Mouse (Mus musculus) hindbrain, embryonic 11.5 days (tissue): ENCODE measurements around the gene Gpd2. TPM values are rescaled to one million over a fixed set of nuclear protein-coding genes. Genes with fewer than 3 reads are reported as not detected.

Experiments used
- ATAC-seq: fragments of 200-750 bp; cut with Nextera tagmentation; 2 replicates; pipeline ENCODE4 v1.8.0; 2017; ENCODE audit warnings: mild to moderate bottlenecking, moderate TSS enrichment, moderate library complexity; ENCODE audit not compliant: low FRiP score
- DNase-seq: peaks from one replicate; pipeline ENCODE4 v3.0.0-alpha.2; 2015; ENCODE audit warnings: low spot score
- H3K27ac ChIP-seq: fragments of 300-500 bp; sonication (generic); 2 replicates; pipeline ENCODE4 v1.5.1; 2014; ENCODE audit warnings: mild to moderate bottlenecking, low read depth, low read length
- H3K27me3 ChIP-seq: fragments of 300-500 bp; sonication (generic); 2 replicates; pipeline ENCODE4 v1.6.1; 2014; ENCODE audit warnings: mild to moderate bottlenecking, low read length, moderate library complexity, mixed read lengths; ENCODE audit not compliant: control insufficient read depth, insufficient read depth
- H3K36me3 ChIP-seq: fragments of 300-500 bp; sonication (generic); 2 replicates; pipeline ENCODE4 v1.6.1; 2014; ENCODE audit warnings: mild to moderate bottlenecking, low read length, moderate library complexity, mixed read lengths; ENCODE audit not compliant: control insufficient read depth, insufficient read depth
- H3K4me1 ChIP-seq: fragments of 300-500 bp; sonication (generic); replicated peaks from 2 replicates; pipeline ENCODE4 v1.6.1; 2014; ENCODE audit warnings: low read length, mixed read lengths; ENCODE audit not compliant: control insufficient read depth, insufficient read depth
- H3K4me2 ChIP-seq: fragments of 300-500 bp; sonication (generic); replicated peaks from 2 replicates; pipeline ENCODE4 v1.6.1; 2014; ENCODE audit warnings: mild to moderate bottlenecking, low read depth, low read length
- H3K4me3 ChIP-seq: fragments of 300-500 bp; sonication (generic); 2 replicates; pipeline ENCODE4 v1.5.1; 2014; ENCODE audit warnings: low read depth, low read length
- H3K9ac ChIP-seq: fragments of 300-500 bp; sonication (generic); 2 replicates; pipeline ENCODE4 v1.6.1; 2014; ENCODE audit warnings: low read depth, low read length
- H3K9me3 ChIP-seq: fragments of 300-500 bp; sonication (generic); 2 replicates; pipeline ENCODE4 v1.6.1; 2016; ENCODE audit warnings: low read length; ENCODE audit not compliant: control insufficient read depth
- WGBS: fragments of 180-500 bp; shearing (Covaris S2); extraction: QIAGEN DNeasy Blood & Tissue Kit; methylation state at CpG from one replicate; pipeline ENCODE4 v1.1.7; 2014; 5-methylcytosine and 5-hydroxymethylcytosine counted together
- polyA plus RNA-seq: library from polyadenylated mRNA; unstranded; fragments of >200 nt; fragmentation: Nextera tagmentation; extraction: Ambion mirVana; gene quantifications from 2 replicates; pipeline ENCODE4 v1.2.1, GENCODE M21; 2014

Gpd2 gene
- polyA plus RNA-seq, 1 experiment from 2014 or later, result 18.2 TPM

- DNase-seq (no peak), ATAC-seq (no peak)
- no peak overlapping the region for H3K4me2 ChIP-seq
- no peak overlapping the region for H3K9ac ChIP-seq
- H3K4me3 ChIP-seq, result no peak overlapping the region
- no peaks in the 10 kb centered on the region for H3K9me3 ChIP-seq
- H3K27ac ChIP-seq, result no peak overlapping the region
- WGBS, result 38% methylated on average over 3 of the region's 3 CpGs
- no peaks in the 10 kb centered on the region for H3K27me3 ChIP-seq
- no peaks in the 10 kb centered on the region for H3K36me3 ChIP-seq
- no peaks in the 10 kb centered on the region for H3K4me1 ChIP-seq
These were observed 64.1 kb downstream of the Gpd2 start for GRCm38 (mm10) chr2:57301539-57301938.

GRCm38 (mm10) chr2:57304212-57304611 is 66.8 kb downstream of the Gpd2 start:
- no peak overlapping the region for H3K4me2 ChIP-seq
- H3K27me3 ChIP-seq, result no peaks in the 10 kb centered on the region
- H3K9ac ChIP-seq, result no peak overlapping the region
- H3K36me3 ChIP-seq, result no peaks in the 10 kb centered on the region
- H3K4me3 ChIP-seq, result no peak overlapping the region
- 90% methylated on average over 4 of the region's 4 CpGs for WGBS
- ATAC-seq (no peak), DNase-seq (no peak)
- no peak overlapping the region for H3K27ac ChIP-seq
- H3K4me1 ChIP-seq, result no peaks in the 10 kb centered on the region
- no peaks in the 10 kb centered on the region for H3K9me3 ChIP-seq

DNA sequence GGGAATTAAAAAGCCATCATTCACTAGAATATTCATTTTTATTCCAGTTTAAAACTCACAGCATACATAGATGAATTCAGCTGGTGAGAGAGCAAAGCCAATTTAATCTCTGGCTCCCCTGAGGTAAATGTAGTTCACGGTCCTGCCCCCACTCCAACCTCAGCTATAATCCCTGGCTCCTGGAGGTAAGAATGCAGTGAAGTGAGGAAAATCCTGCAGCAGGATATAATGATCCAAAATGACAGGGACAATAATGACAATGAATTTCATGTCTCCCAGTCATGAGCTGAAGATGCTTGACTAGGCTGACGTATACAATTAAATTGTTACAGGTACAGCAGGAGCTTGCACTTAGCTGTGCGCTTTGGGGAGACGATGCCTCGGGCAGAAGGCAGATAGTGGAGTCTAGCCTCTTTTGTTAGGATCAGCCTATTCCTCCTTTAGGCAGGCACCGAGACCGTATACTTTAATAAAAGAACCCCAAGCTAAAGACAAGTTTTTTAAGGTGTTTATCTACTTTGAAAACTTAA is 74.9 kb downstream of the Gpd2 start:
- no peak for DNase-seq
- Histone ChIP-seq H3K27me3 (no peaks in the 10 kb centered on the region), H3K4me3 (no peak overlapping the region), H3K36me3 (no peaks in the 10 kb centered on the region), H3K9me3 (no peaks in the 10 kb centered on the region), H3K4me2 (no peak overlapping the region), H3K4me1 (no peaks in the 10 kb centered on the region), H3K9ac (no peak overlapping the region), H3K27ac (no peak overlapping the region)
- 74% methylated on average over 7 of the region's 7 CpGs for WGBS
- no peak for ATAC-seq

DNA sequence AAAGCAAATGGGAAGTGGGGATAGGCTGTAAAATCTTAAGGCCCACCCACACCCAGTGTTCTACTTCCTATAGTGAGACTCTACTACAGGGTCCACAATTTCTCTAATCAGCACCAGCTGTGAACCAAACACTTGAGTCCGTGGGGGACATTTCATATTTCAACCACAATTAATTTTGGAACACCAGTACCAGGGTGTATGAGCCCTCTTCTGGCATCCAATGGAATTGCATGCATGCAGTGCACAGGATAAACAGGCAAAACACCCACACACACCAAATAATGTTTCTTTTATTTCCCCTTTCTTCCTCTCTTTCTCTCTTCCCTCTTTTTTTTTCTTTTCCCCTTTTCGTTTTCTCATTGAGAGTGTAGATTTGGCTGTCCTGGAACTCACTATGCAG is 78.6 kb downstream of the Gpd2 start:
- DNase-seq (peak; percentile 35), ATAC-seq (no peak)
- no peak overlapping the region for H3K4me2 ChIP-seq
- H3K36me3 ChIP-seq, result no peaks in the 10 kb centered on the region
- H3K9ac ChIP-seq, result no peak overlapping the region
- no peak overlapping the region for H3K4me3 ChIP-seq
- no peaks in the 10 kb centered on the region for H3K27me3 ChIP-seq
- no peaks in the 10 kb centered on the region for H3K4me1 ChIP-seq
- no peaks in the 10 kb centered on the region for H3K9me3 ChIP-seq
- WGBS, result 66% methylated on average over 2 of the region's 2 CpGs
- no peak overlapping the region for H3K27ac ChIP-seq

DNA sequence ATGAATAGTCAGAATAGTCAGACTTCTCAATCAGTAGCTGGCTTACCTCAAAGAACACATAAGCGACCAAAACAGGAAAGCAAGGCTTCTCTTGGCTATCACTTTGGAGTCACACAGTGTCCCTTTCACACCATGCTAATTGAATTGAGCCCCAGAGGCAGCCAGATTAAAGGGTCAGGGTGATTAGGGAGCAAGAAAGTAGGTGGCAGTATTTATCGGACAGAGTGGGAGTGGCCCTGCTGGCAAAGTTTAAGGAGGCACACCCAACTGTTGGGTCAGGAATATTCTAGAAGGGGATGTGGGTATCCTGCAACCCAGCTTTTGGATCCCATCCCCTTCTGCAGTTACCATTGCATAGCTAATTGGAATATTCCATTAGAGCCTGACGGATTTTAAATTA is 80.9 kb downstream of the Gpd2 start:
- H3K9me3 ChIP-seq, result no peaks in the 10 kb centered on the region
- ATAC-seq (no peak), DNase-seq (no peak)
- no peak overlapping the region for H3K27ac ChIP-seq
- H3K4me2 ChIP-seq, result no peak overlapping the region
- no peaks in the 10 kb centered on the region for H3K27me3 ChIP-seq
- H3K4me3 ChIP-seq, result no peak overlapping the region
- H3K36me3 ChIP-seq, result no peaks in the 10 kb centered on the region
- WGBS, result 63% methylated on average over 3 of the region's 3 CpGs
- H3K9ac ChIP-seq, result no peak overlapping the region
- no peaks in the 10 kb centered on the region for H3K4me1 ChIP-seq

DNA sequence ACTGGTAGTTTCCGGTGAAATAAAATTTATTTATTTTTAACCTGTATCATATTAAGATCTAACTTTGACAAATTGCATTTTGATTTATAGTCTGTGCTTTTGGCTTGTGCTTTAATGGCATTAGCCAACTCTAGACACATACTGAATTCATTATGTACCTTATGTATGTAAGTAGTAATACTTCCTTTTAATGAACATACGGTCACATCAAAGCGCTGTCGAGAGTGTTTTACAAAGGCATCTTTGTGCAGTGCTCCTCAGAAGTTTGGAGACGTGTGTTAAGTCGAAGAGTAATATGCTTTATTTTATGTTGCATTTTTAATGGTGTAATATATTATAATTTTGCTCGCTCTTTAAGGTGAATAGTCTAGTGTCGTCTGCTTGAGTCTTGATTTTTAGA is 88.7 kb downstream of the Gpd2 start:
- Histone ChIP-seq H3K36me3 (no peaks in the 10 kb centered on the region), H3K27ac (no peak overlapping the region), H3K4me3 (no peak overlapping the region), H3K9ac (no peak overlapping the region), H3K4me1 (no peaks in the 10 kb centered on the region), H3K9me3 (no peaks in the 10 kb centered on the region), H3K4me2 (no peak overlapping the region), H3K27me3 (no peaks in the 10 kb centered on the region)
- no peak for DNase-seq
- WGBS, result 92% methylated on average over 8 of the region's 8 CpGs
- no peak for ATAC-seq

GRCm38 (mm10) chr2:57329327-57329726 is 91.9 kb downstream of the Gpd2 start:
- no peak overlapping the region for H3K27ac ChIP-seq
- no peak overlapping the region for H3K4me2 ChIP-seq
- DNase-seq (no peak), ATAC-seq (no peak)
- H3K9ac ChIP-seq, result no peak overlapping the region
- 69% methylated on average over 7 of the region's 7 CpGs for WGBS
- no peaks in the 10 kb centered on the region for H3K36me3 ChIP-seq
- H3K4me3 ChIP-seq, result no peak overlapping the region
- no peaks in the 10 kb centered on the region for H3K9me3 ChIP-seq
- no peaks in the 10 kb centered on the region for H3K4me1 ChIP-seq
- no peaks in the 10 kb centered on the region for H3K27me3 ChIP-seq

- DNase-seq, result no peak
- no peak for ATAC-seq
These were observed 93.4 kb downstream of the Gpd2 start for GRCm38 (mm10) chr2:57330812-57331211.

GRCm38 (mm10) chr2:57331266-57331665 is 93.8 kb downstream of the Gpd2 start:
- H3K36me3 ChIP-seq, result no peaks in the 10 kb centered on the region
- H3K4me2 ChIP-seq, result no peak overlapping the region
- WGBS, result 92% methylated on average over 8 of the region's 8 CpGs
- H3K9ac ChIP-seq, result no peak overlapping the region
- H3K27ac ChIP-seq, result no peak overlapping the region
- no peaks in the 10 kb centered on the region for H3K9me3 ChIP-seq
- no peaks in the 10 kb centered on the region for H3K27me3 ChIP-seq
- DNase-seq (no peak), ATAC-seq (no peak)
- H3K4me3 ChIP-seq, result no peak overlapping the region
- no peaks in the 10 kb centered on the region for H3K4me1 ChIP-seq

More at GRCm38 (mm10) chr2:57330812-57331211, 93.4 kb downstream of the Gpd2 start:
- WGBS, result 81% methylated on average over 3 of the region's 3 CpGs
- no peaks in the 10 kb centered on the region for H3K4me1 ChIP-seq
- H3K4me2 ChIP-seq, result no peak overlapping the region
- H3K9ac ChIP-seq, result no peak overlapping the region
- no peak overlapping the region for H3K4me3 ChIP-seq
- no peaks in the 10 kb centered on the region for H3K36me3 ChIP-seq
- no peaks in the 10 kb centered on the region for H3K27me3 ChIP-seq
- no peak overlapping the region for H3K27ac ChIP-seq
- no peaks in the 10 kb centered on the region for H3K9me3 ChIP-seq
